Mouse (Mus musculus): Measurements from ENCODE around the gene 1600002K03Rik.
A peak's percentile ranks its signal among the peaks of the same experiment; 100 is the strongest.

1600002K03Rik gene

DNA sequence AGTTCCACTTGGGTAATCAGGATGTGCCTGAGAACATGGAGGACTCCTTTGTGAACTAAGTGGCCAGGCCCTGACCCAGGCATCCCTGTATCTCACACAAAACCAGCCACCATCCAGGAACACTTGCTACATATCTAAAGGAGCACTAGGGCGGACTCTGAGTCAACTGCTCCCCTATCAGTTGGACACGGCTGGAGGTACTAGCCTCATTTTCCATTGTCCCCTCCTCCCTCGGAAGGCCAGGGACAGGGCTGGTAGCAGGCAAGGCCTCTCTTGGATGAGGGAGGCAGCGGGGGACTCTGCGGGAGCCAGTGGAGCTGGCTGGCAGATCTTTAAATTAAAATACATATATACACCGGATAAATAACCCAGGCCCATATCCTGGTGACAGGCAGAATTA, 21.2 kb downstream of the 1600002K03Rik start:
- H3K27me3 ChIP-seq (ENCODE audit: insufficient read depth, low read length): peaks cover 46% of the 10 kb centered on the region
- H3K36me3 ChIP-seq (ENCODE audit: insufficient read depth, low read length): 0 out of 2 replicates have a peak, but pooled peaks cover 2% of the 10 kb centered on the region
- peaks cover 50% of the 10 kb centered on the region for H3K4me1 ChIP-seq (replicated peaks; ENCODE audit: low read depth, low read length)
- no peaks in the 10 kb centered on the region for H3K9me3 ChIP-seq (ENCODE audit: low read length)
- TF ChIP-seq POU5F1 (IDR thresholded peaks at IDR 0.05; ENCODE audit: borderline replicate concordance, low read length): no peak
- TF ChIP-seq CTCF (conservative IDR thresholded peaks at IDR 0.05; ENCODE audit: low read length): no peak
- TF ChIP-seq NANOG (IDR thresholded peaks at IDR 0.05; ENCODE audit: borderline replicate concordance, low read length): no peak
- H3K4me3 ChIP-seq (replicated peaks; ENCODE audit: low read length): no peak overlapping the region

DNA sequence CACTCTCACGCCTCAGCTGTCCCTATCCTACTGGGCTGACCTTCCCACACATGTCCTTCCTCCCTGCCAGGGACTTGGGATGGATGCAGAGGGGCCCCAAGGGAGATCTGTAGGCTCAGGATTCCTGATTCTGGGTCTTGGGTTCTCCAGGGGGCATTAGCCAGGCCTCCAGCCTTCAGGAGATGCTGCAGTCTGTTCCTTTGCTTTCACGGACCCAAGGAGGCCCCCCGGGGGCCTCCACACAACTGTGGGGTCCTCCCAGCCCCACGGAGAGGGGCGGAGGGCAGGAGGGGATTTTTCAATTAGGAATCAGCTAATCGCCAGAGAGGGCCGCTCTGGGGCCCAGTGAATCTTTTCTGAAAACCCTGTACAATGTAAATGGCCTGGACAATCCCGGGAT, 21.7 kb downstream of the 1600002K03Rik start:
- H3K27me3 ChIP-seq (ENCODE audit: insufficient read depth, low read length): peaks cover 41% of the 10 kb centered on the region
- TF ChIP-seq CTCF (conservative IDR thresholded peaks at IDR 0.05; ENCODE audit: low read length) (no peak), NANOG (IDR thresholded peaks at IDR 0.05; ENCODE audit: borderline replicate concordance, low read length) (no peak), POU5F1 (IDR thresholded peaks at IDR 0.05; ENCODE audit: borderline replicate concordance, low read length) (no peak)

DNA sequence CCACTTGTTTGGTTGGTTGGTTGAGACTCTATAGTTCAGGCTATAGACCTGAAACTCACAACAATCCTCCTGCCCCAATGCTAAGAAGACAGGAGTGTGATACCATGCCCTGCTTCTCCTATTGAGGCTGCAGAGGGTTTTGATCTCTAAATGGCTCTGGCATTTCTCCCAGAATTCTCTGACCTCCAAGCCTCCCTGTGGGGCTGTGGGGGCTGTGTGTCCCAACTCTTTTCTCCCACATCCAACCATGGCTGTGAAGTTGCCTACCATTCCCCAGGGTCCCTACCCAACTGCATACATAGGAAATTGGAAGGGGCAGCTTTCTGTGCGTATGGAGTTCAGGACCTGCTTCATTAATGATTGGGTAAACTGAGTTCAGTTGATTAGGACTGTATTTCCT, 23.4 kb downstream of the 1600002K03Rik start:
- no peak for TF ChIP-seq NANOG (IDR thresholded peaks at IDR 0.05; ENCODE audit: borderline replicate concordance, low read length)
- no peak for TF ChIP-seq CTCF (conservative IDR thresholded peaks at IDR 0.05; ENCODE audit: low read length)
- TF ChIP-seq POU5F1 (IDR thresholded peaks at IDR 0.05; ENCODE audit: borderline replicate concordance, low read length): no peak
- H3K4me1 ChIP-seq (replicated peaks; ENCODE audit: low read depth, low read length): peaks cover 57% of the 10 kb centered on the region

More for the DNA sequence above, 21.7 kb downstream of the 1600002K03Rik start:
- Histone ChIP-seq H3K9me3 (ENCODE audit: low read length) (no peaks in the 10 kb centered on the region), H3K4me3 (replicated peaks; ENCODE audit: low read length) (0 out of 2 replicates have a peak overlapping the region, but pooled peaks have one; percentile 10), H3K36me3 (ENCODE audit: insufficient read depth, low read length) (no peaks in the 10 kb centered on the region), H3K4me1 (replicated peaks; ENCODE audit: low read depth, low read length) (peaks cover 54% of the 10 kb centered on the region)

DNA sequence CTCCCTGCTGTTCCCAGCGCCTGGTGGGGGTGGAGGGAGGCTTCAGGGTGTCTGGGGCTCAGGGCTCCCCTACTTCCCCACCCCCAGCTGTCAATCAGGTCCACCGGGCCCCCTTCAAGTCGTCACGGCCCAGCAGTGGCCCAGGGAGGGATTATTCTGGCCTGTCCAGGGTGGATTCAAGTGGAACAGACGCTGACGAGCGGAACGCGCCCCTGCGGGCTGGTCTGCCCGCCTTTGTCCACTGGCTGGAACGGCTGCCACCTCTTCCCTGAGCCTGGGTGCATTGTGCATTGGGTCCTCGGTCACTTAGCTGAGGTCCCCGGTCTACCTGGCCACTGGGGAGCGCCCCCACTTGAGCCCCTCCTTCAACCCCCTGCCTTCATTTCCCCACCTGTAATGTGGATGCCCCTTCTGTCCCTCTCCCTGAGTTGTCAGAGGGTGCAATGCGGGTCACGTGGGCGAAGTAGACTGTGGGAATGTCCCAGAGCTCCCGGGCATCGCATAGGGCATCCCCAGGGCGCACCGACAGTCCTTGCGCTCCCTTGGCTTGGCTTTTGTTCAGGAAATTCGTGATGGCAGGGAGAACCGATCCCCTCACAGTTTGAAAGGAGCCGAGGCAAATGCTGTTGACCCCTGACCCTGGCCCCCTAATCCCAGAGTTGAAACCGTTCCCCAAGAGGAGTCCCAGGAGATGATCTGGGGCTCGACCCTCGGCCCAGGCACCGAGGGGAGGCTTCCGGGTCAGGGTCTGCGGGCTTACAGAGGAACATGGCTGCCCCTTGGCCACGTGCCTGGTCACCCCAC, 24.2 kb downstream of the 1600002K03Rik start:
- no peaks in the 10 kb centered on the region for H3K36me3 ChIP-seq (ENCODE audit: insufficient read depth, low read length)

More for the DNA sequence above, 23.4 kb downstream of the 1600002K03Rik start:
- Histone ChIP-seq H3K27me3 (ENCODE audit: insufficient read depth, low read length) (peaks cover 24% of the 10 kb centered on the region), H3K9me3 (ENCODE audit: low read length) (no peaks in the 10 kb centered on the region), H3K36me3 (ENCODE audit: insufficient read depth, low read length) (no peaks in the 10 kb centered on the region), H3K4me3 (replicated peaks; ENCODE audit: low read length) (no peak overlapping the region)

DNA sequence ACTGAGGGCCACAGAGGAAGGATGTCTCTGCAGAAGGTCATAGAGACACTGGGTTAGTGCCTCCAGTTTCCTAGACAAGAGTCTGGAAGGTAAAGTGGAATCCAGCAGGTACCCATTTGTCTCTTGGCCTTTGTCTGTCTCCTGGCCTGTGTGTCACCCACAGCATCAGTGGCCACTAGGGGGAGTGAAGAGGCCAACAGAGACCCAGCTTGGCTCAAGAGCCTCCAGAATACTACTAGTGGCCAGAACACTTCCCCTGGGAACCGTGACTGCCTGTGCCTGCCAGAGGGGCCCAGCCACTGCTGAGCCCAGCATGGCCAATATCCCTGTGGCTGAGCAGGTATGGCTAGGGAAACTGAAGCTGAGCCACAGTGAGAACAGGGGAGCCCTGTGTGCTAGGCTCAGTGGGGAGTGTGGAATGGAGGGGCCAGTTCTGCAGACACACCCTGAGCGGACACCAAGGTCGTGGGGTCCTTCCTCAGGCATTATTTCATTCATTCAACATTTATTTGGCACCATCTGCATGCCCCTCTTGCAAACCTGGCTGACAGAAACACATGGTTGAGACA, 26.8 kb downstream of the 1600002K03Rik start:
- TF ChIP-seq POU5F1 (IDR thresholded peaks at IDR 0.05; ENCODE audit: borderline replicate concordance, low read length) (no peak), CTCF (conservative IDR thresholded peaks at IDR 0.05; ENCODE audit: low read length) (peak; percentile 88)
- no peak overlapping the region for H3K4me3 ChIP-seq (replicated peaks; ENCODE audit: low read length)
- H3K36me3 ChIP-seq (ENCODE audit: insufficient read depth, low read length): no peaks in the 10 kb centered on the region
- peaks cover 51% of the 10 kb centered on the region for H3K4me1 ChIP-seq (replicated peaks; ENCODE audit: low read depth, low read length)
- H3K9me3 ChIP-seq (ENCODE audit: low read length): no peaks in the 10 kb centered on the region
- peaks cover 10% of the 10 kb centered on the region; the same call in 1 of the 2 replicates for H3K27me3 ChIP-seq (ENCODE audit: insufficient read depth, low read length)

More for the DNA sequence above, 24.2 kb downstream of the 1600002K03Rik start:
- peaks cover 17% of the 10 kb centered on the region for H3K27me3 ChIP-seq (ENCODE audit: insufficient read depth, low read length)
- TF ChIP-seq CTCF (conservative IDR thresholded peaks at IDR 0.05; ENCODE audit: low read length): no peak
- no peak for TF ChIP-seq NANOG (IDR thresholded peaks at IDR 0.05; ENCODE audit: borderline replicate concordance, low read length)
- no peak for TF ChIP-seq POU5F1 (IDR thresholded peaks at IDR 0.05; ENCODE audit: borderline replicate concordance, low read length)
- no peaks in the 10 kb centered on the region for H3K9me3 ChIP-seq (ENCODE audit: low read length)
- H3K4me1 ChIP-seq (replicated peaks; ENCODE audit: low read depth, low read length): peaks cover 55% of the 10 kb centered on the region
- H3K4me3 ChIP-seq (replicated peaks; ENCODE audit: low read length): 0 out of 2 replicates have a peak overlapping the region, but pooled peaks have one; percentile 7

DNA sequence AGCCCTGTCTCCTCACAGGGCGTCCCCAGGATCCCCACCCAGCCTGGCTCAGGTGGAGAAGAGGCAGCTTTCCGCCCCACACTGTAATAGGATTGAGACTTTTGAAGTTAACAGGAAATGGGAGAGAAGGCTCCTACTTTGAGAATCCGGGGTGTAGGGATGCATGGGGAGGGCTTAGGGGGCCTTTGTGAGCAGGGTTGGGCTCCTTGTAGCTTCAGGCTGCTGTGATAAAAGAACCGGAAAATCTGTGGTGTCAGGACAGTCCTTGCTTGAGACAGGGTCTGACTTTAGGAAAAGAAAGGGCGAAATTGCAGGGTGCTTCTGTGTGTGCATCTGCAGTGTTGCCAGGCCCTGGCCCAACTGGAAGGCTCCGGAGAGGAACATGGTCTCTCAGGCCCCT, 27.7 kb downstream of the 1600002K03Rik start:
- no peak for TF ChIP-seq CTCF (conservative IDR thresholded peaks at IDR 0.05; ENCODE audit: low read length)
- no peak for TF ChIP-seq POU5F1 (IDR thresholded peaks at IDR 0.05; ENCODE audit: borderline replicate concordance, low read length)
- TF ChIP-seq NANOG (IDR thresholded peaks at IDR 0.05; ENCODE audit: borderline replicate concordance, low read length): no peak
- Histone ChIP-seq H3K27me3 (ENCODE audit: insufficient read depth, low read length) (peaks cover 11% of the 10 kb centered on the region), H3K4me3 (replicated peaks; ENCODE audit: low read length) (peak overlapping the region; percentile 41), H3K36me3 (ENCODE audit: insufficient read depth, low read length) (no peaks in the 10 kb centered on the region), H3K4me1 (replicated peaks; ENCODE audit: low read depth, low read length) (peaks cover 58% of the 10 kb centered on the region), H3K9me3 (ENCODE audit: low read length) (no peaks in the 10 kb centered on the region)

DNA sequence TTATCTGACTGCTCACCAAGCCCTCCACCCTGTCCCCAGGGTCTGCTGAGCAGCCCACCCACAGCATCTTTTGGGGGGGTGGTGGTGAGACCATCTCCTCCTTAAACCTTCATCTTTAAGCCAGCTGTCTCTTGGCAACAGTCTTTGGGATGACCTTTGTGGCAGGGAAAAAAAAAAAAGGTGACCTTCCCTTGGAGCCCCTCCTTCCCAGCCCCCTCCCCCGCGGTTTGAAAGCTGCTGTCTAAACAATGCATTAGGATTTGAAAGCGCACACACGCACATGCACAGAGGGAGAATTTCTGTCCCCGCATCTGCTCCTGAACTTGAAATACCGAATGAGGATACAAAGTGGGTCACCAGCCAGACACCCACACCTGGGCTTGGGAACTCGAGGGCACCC, 31.3 kb downstream of the 1600002K03Rik start:
- peaks cover 20% of the 10 kb centered on the region for H3K27me3 ChIP-seq (ENCODE audit: insufficient read depth, low read length)
- TF ChIP-seq CTCF (conservative IDR thresholded peaks at IDR 0.05; ENCODE audit: low read length) (no peak), POU5F1 (IDR thresholded peaks at IDR 0.05; ENCODE audit: borderline replicate concordance, low read length) (no peak)
- peaks cover 78% of the 10 kb centered on the region for H3K4me1 ChIP-seq (replicated peaks; ENCODE audit: low read depth, low read length)
- H3K36me3 ChIP-seq (ENCODE audit: insufficient read depth, low read length): no peaks in the 10 kb centered on the region
- no peak overlapping the region; the same call in 1 of the 2 replicates for H3K4me3 ChIP-seq (replicated peaks; ENCODE audit: low read length)
- H3K9me3 ChIP-seq (ENCODE audit: low read length): no peaks in the 10 kb centered on the region

DNA sequence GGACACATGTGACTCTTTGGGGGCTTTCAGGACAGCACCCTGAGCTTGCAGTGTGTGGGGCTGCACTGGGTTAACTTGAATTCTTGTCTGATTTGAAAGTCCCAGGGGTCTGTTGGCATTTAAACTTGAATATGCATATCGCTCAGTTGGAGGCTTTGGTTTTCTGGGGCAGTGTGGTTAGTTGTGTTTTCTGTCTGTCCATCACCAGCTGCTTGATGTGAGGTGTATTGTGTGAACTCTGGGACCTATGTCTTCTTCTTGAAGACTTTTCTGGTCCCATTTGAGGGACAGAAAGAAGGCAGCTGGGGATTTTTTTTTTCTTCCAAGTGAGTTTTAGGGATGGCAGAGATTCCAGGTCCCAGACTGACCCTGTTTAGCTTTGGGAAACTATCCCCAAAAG, 34.5 kb downstream of the 1600002K03Rik start:
- H3K27me3 ChIP-seq (ENCODE audit: insufficient read depth, low read length): peaks cover 31% of the 10 kb centered on the region
- TF ChIP-seq POU5F1 (IDR thresholded peaks at IDR 0.05; ENCODE audit: borderline replicate concordance, low read length): no peak
- no peak for TF ChIP-seq NANOG (IDR thresholded peaks at IDR 0.05; ENCODE audit: borderline replicate concordance, low read length)
- no peak for TF ChIP-seq CTCF (conservative IDR thresholded peaks at IDR 0.05; ENCODE audit: low read length)
- no peaks in the 10 kb centered on the region for H3K36me3 ChIP-seq (ENCODE audit: insufficient read depth, low read length)
- no peak overlapping the region for H3K4me3 ChIP-seq (replicated peaks; ENCODE audit: low read length)
- peaks cover 64% of the 10 kb centered on the region for H3K4me1 ChIP-seq (replicated peaks; ENCODE audit: low read depth, low read length)
- H3K9me3 ChIP-seq (ENCODE audit: low read length): no peaks in the 10 kb centered on the region
